Mouse (Mus musculus): ENCODE measurements around the gene Dnaja3.

- TF ChIP-seq CTCF (IDR thresholded peaks at IDR 0.05; ENCODE audit: low read depth) (no peak), EP300 (IDR thresholded peaks at IDR 0.05; ENCODE audit: low read depth) (no peak)
Measured at GRCm38 (mm10) chr16:4651624-4652023, 11.8 kb downstream of the Dnaja3 start.
